Mouse (Mus musculus): Measurements from ENCODE around the gene Golga2.
A peak's percentile ranks its signal among the peaks of the same experiment; 100 is the strongest.

Gene Golga2

GRCm38 (mm10) chr2:32343351-32343671 lies 56.1 kb downstream of the Golga2 start:
- no peak for DNase-seq (ENCODE audit: low read depth, low spot score)

DNA sequence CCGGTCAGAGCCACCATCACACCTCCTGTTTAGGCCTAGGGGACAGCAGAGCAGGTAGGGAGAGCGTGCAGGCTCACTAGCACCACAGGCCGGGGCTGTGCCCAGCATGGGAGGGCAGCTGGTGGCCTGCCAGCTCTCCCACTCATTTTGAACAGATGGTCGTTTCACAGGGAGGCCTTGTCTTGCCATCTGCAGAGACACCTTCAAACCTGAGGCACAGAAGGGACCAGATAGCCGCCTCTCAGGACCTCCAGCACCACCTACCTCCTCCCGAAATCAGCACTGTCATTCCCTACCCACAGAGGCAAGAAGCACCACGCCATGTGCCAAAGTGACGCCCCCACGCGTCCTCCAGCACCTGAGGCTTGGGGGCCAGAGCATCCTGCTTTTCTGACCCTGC lies 56.9 kb downstream of the Golga2 start:
- peak; percentile 98 for DNase-seq (ENCODE audit: low read depth, low spot score)

- DNase-seq (ENCODE audit: low read depth, low spot score), result peak; percentile 37
Observed at GRCm38 (mm10) chr2:32344598-32345321, 57.6 kb downstream of the Golga2 start.

GRCm38 (mm10) chr2:32347019-32347418 lies 59.8 kb downstream of the Golga2 start:
- no peak for DNase-seq (ENCODE audit: low read depth, low spot score)

- peak; percentile 91 for DNase-seq (ENCODE audit: low read depth, low spot score)
Observed at GRCm38 (mm10) chr2:32348311-32348710, 61.1 kb downstream of the Golga2 start.

DNA sequence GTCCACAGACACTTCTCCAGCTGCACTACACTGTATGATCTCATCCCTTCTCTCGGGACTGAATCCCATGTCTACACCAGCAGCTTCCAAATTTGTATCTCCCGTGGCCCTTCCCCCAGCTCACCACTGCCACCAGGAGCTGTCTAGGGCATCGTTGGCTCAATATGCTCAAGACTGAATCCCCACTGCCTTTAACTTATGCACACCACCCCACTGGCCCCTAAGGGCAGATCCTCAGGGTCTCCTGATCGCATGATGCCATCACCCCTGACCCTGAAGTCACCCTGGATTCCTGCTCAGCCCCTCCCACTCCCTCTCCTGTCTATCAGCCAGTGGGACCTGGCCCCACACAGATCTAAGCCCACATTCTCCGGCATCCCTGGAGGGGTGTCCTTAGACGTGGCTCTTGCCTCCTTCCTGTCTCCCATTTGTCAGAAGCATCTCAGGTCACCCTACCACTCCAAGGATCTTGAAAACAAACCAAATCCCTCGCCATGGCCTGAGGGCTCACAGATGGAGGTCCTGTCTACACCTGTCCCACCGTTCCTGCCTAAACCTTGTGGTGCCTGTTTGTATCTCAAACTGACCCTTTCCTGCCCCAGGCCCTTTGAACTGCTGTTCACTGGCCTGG lies 62.6 kb downstream of the Golga2 start:
- DNase-seq (ENCODE audit: low read depth, low spot score), result peak; percentile 85

GRCm38 (mm10) chr2:32350471-32351051 lies 63.4 kb downstream of the Golga2 start:
- peak; percentile 64 for DNase-seq (ENCODE audit: low read depth, low spot score)

DNA sequence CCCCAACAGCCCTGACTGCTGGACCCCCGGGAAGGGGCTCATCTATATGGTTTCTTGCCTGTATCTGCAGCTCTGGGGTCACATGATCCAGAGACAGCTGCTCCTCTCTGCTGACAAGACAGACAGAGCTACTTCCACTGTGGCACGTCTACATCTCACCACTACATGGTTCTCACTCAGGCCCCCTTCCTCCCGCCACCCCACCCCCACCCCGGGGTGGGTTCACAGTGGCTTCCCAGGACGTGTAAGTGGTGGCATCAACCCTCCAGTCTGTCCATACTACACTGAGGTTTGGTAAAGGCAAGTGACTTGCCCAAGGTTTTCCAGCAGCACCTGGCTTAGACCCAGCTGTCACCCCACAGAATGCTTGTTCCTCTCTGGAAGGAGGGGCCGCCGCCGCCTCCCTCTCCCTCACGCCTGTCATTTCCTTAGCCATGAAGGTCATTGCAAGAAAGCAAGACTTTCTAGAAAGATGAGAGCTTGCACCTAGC lies 64.3 kb downstream of the Golga2 start:
- peak; percentile 83 for DNase-seq (ENCODE audit: low read depth, low spot score)

DNA sequence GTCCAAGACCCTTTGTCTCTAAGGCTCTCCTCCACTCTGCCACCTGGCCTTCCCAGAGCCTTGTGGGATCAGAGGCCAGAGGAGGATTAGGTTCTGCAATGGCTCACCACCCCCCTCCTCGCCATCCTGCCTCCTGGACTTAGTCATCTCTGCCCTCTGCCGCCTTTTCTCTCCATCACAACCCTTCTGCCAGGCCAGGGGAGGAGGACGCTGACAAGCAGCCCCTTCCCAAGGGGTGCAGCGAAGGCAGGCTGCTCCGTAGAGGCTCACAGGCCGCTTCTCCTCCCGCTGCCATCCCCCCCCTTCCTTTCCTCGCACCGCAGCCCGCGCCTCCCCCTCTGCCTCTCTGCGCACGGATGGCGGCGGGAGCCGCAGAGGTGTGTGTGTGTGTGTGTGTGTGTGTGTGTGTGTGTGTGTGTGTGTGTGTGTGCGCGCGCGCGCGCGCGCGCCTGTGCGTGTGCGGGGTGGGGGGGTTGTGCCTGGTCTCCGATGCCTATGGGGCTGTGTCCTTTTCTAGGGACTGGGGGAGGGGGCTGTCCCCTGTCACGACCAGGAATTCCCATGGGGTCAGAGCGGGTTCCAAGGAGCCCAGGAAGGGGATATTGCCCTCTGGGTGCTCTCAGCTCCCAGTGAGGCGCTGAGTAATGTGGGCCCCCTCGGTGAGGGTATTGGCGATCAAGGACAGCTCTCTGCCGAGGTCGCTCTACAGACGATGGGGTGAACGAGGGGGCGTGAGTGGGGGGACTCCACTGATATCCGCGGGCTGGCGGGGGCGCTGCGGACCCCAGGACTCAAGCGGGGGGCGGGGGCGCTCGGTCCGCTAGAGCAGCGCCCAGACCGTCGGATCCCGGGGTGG lies 65.2 kb downstream of the Golga2 start, which contains the start of gene Ciz1:
Ciz1 (plus strand) TSS at position 177 of the 856 bp plus-strand sequence.
- peak; percentile 89 for DNase-seq (ENCODE audit: low read depth, low spot score)

DNA sequence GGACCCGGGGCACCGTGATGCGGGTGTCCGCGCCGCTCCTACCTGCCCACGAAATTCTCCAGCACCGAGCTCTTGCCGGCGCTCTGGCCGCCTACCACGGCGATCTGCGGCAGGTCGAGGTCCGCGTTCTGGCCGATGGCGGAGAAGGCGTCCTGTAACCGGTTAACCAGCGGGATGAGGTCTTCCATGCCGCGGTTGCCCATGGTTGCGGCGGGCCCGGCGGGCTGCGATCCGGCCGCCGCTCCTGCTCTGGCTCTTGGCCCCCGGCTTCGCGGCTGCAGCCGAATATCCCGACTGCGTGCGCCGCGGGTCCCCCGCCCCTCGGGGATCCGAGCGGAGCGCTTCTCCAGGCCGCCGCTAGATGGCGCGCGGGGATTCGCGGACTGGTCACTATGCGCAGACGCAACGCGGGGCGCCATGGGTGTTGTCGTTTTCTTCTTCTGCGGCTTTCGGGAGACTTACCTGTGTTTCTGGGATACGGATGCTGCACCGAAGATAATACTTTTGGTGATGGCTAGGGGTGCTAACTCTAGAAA lies 65.9 kb downstream of the Golga2 start, which contains the start of gene Dnm1:
Dnm1 (minus strand) TSS at position 332 of the 536 bp plus-strand sequence.
- peak; percentile 95 for DNase-seq (ENCODE audit: low read depth, low spot score)

DNA sequence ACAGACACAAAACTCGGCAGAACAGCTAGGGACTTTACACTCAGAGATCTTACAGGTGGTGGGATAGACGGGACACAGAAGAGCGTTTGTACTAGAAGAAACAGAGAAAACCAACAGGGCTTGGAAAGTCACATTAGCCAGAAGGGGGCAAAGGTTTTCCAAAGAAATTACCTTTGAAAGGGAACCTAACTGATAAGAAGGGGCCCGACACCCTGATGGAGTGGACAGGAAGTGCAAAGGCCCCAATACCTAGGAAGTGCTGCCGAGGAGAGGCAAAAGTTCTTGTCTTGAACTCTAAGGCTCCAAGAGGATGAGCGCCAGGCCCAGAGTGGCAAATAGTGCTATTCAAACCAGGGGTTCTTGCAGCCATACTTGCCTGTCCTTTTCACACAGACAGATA lies 66.7 kb downstream of the Golga2 start:
- DNase-seq (ENCODE audit: low read depth, low spot score), result no peak

DNA sequence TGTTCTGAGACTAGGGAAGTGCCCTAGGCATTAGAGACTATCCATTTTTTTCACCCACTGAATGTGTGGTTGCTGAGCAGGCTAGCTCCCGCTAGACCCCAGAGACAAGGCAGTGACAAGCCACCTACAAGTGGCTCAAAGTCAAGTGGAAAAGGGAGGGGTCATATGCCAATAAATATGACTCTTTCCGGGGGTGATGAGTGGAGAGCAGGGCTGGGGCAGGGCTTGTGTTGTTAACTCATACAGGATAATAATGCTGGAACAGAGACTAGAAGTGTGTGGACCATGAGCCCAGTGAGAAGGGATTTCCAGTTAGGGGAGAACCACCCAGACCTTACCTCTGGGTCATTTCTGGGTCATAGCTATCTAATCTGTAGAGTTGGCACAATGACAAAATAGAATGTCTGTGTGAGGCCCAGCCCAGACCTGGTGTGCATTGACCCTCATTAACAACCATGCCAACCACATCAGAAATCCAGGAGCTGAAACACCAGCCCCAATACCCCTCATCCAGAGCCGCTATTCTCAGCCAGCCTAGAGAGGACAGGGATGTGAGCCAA lies 67.2 kb downstream of the Golga2 start:
- no peak for DNase-seq (ENCODE audit: low read depth, low spot score)

DNA sequence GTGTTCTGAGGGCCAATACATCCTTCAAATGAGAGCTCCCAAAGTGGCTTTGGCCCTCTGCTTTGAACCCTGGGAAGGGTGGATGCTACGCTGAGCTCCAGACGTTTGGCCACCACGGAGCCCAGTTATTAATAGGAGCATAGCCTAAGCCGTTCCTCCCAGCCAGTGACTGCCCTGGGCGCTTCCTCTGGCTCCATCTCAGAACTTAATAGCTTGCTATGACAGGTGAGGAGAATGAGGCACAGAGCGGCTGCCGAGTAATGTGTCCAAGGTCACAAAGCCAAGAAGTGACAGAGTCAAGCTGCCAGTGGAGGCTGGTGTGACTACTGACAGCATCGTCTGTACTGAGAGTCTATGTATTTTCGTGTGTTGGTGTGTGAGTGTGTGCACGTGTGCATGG lies 69.0 kb downstream of the Golga2 start:
- no peak for DNase-seq (ENCODE audit: low read depth, low spot score)
